Comparison of ENCODE assay signal across 7 mouse cellular contexts in genomic region chr17:24169317-24170065, GRCm38 (mm10). TPM values are rescaled to one million over a fixed set of nuclear protein-coding genes. Genes with fewer than 3 reads are reported as not detected.
A peak's percentile ranks its signal among the peaks of the same experiment; 100 is the strongest.
DNase-seq lines count a peak whose midpoint lies in the region; ATAC-seq and TF ChIP-seq lines count a peak whose summit lies in the region.

TSS of gene Atp6v0c (minus strand) at chr17:24169702.

- peaks cover 21% of the 10 kb centered on the region for H3K36me3 ChIP-seq in embryonic facial prominence, embryonic 12.5 days
- H3K36me3 ChIP-seq in kidney, adult 2 months (ENCODE audit: control insufficient read depth, insufficient read depth, low read length): no peaks in the 10 kb centered on the region
- peaks cover 30% of the 10 kb centered on the region for H3K36me3 ChIP-seq in limb, embryonic 12.5 days
- H3K36me3 ChIP-seq in midbrain, embryonic 15.5 days (replicated peaks): peaks cover 4% of the 10 kb centered on the region; the same call in 1 of the 2 replicates
- peaks cover 1% of the 10 kb centered on the region; the same call in 1 of the 2 replicates for H3K36me3 ChIP-seq in spleen, adult 2 months (ENCODE audit: control insufficient read depth, insufficient read depth, low read length)

- peak; percentile 95 for DNase-seq in adrenal gland, postnatal 25 days
- peak; percentile 95 to 97 for DNase-seq in heart, adult 18-20 months
- DNase-seq in kidney, adult 2 months: peak; percentile 98
- peak; percentile 92 to 93 for DNase-seq in spleen, adult 2 months (ENCODE audit: low read depth in 1 of 2, low spot score in 2 of 2)

- H3K4me2 ChIP-seq in embryonic facial prominence, embryonic 12.5 days (replicated peaks): peak within 1 kb of the TSS; percentile 83
- peak within 1 kb of the TSS; percentile 92 for H3K4me2 ChIP-seq in limb, embryonic 12.5 days
- peak within 1 kb of the TSS; percentile 70 for H3K4me2 ChIP-seq in midbrain, embryonic 15.5 days

- peak within 1 kb of the TSS; percentile 95 for H3K27ac ChIP-seq in embryonic facial prominence, embryonic 12.5 days
- H3K27ac ChIP-seq in kidney, adult 2 months (ENCODE audit: insufficient read depth, low read depth, low read length): peak within 1 kb of the TSS; percentile 100
- H3K27ac ChIP-seq in limb, embryonic 12.5 days: peak within 1 kb of the TSS; percentile 97
- peak within 1 kb of the TSS; percentile 100 for H3K27ac ChIP-seq in midbrain, embryonic 15.5 days
- peak within 1 kb of the TSS; percentile 98 for H3K27ac ChIP-seq in spleen, adult 2 months (ENCODE audit: insufficient read depth, low read length)

- no peaks in the 10 kb centered on the region for H3K27me3 ChIP-seq in embryonic facial prominence, embryonic 12.5 days
- no peaks in the 10 kb centered on the region for H3K27me3 ChIP-seq in kidney, adult 2 months (replicated peaks; ENCODE audit: control insufficient read depth, insufficient read depth, low read length)
- H3K27me3 ChIP-seq in limb, embryonic 12.5 days: no peaks in the 10 kb centered on the region
- H3K27me3 ChIP-seq in midbrain, embryonic 15.5 days (replicated peaks): no peaks in the 10 kb centered on the region
- no peaks in the 10 kb centered on the region for H3K27me3 ChIP-seq in spleen, adult 2 months (ENCODE audit: control insufficient read depth, insufficient read depth, low read length)

- peak within 1 kb of the TSS; percentile 91 for H3K4me3 ChIP-seq in embryonic facial prominence, embryonic 12.5 days
- H3K4me3 ChIP-seq in kidney, adult 2 months (ENCODE audit: insufficient read depth, low read depth, low read length): peak within 1 kb of the TSS; percentile 78
- peak within 1 kb of the TSS; percentile 88 for H3K4me3 ChIP-seq in limb, embryonic 12.5 days (replicated peaks)
- peak within 1 kb of the TSS; percentile 97 for H3K4me3 ChIP-seq in midbrain, embryonic 15.5 days
- peak within 1 kb of the TSS; percentile 80 for H3K4me3 ChIP-seq in spleen, adult 2 months (ENCODE audit: extremely low read depth, insufficient read depth, insufficient read length)

- TF ChIP-seq POLR2A in kidney, adult 2 months (IDR thresholded peaks at IDR 0.05; ENCODE audit: low read depth, low read length): peak; percentile 96
- peak; percentile 82 for TF ChIP-seq POLR2A in spleen, adult 2 months (IDR thresholded peaks at IDR 0.05; ENCODE audit: low read depth, low read length)

- no peak for TF ChIP-seq CTCF in kidney, adult 2 months (conservative IDR thresholded peaks at IDR 0.05; ENCODE audit: insufficient read depth, insufficient read length, low read depth, low read length)
- TF ChIP-seq CTCF in spleen, adult 2 months (IDR thresholded peaks at IDR 0.05; ENCODE audit: extremely low read depth, insufficient read depth, insufficient read length, insufficient replicate concordance): no peak

- ATAC-seq in embryonic facial prominence, embryonic 12.5 days (ENCODE audit: insufficient number of reproducible peaks, insufficient read depth, low FRiP score, low TSS enrichment): peak; percentile 82
- peak; percentile 85 for ATAC-seq in limb, embryonic 12.5 days (ENCODE audit: insufficient number of reproducible peaks, insufficient read depth, low FRiP score, low TSS enrichment, low read depth)
- peak; percentile 90 for ATAC-seq in midbrain, embryonic 15.5 days (replicated peaks)

- H3K4me1 ChIP-seq in embryonic facial prominence, embryonic 12.5 days: peaks cover 15% of the 10 kb centered on the region
- peaks cover 15% of the 10 kb centered on the region for H3K4me1 ChIP-seq in kidney, adult 2 months (ENCODE audit: control insufficient read depth, insufficient read depth, low read length)
- H3K4me1 ChIP-seq in limb, embryonic 12.5 days (replicated peaks): peaks cover 19% of the 10 kb centered on the region
- H3K4me1 ChIP-seq in midbrain, embryonic 15.5 days: peaks cover 33% of the 10 kb centered on the region
- H3K4me1 ChIP-seq in spleen, adult 2 months (ENCODE audit: control insufficient read depth, insufficient read depth, insufficient read length): peaks cover 6% of the 10 kb centered on the region; the same call in 1 of the 2 replicates

- under 1% methylated on average over 57 of the region's 58 CpGs for WGBS in embryonic facial prominence, embryonic 12.5 days
- WGBS in kidney, adult 2 months: under 1% methylated on average over 58 of the region's 58 CpGs
- under 1% methylated on average over 58 of the region's 58 CpGs for WGBS in limb, embryonic 12.5 days
- WGBS in midbrain, embryonic 15.5 days: under 1% methylated on average over 58 of the region's 58 CpGs
- under 1% methylated on average over 58 of the region's 58 CpGs for WGBS in spleen, adult 2 months

- H3K9me3 ChIP-seq in embryonic facial prominence, embryonic 12.5 days: no peaks in the 10 kb centered on the region
- H3K9me3 ChIP-seq in limb, embryonic 12.5 days: no peaks in the 10 kb centered on the region
- no peaks in the 10 kb centered on the region for H3K9me3 ChIP-seq in midbrain, embryonic 15.5 days

- peak within 1 kb of the TSS; percentile 86 for H3K9ac ChIP-seq in embryonic facial prominence, embryonic 12.5 days
- H3K9ac ChIP-seq in limb, embryonic 12.5 days (replicated peaks): peak within 1 kb of the TSS; percentile 85
- H3K9ac ChIP-seq in midbrain, embryonic 15.5 days: peak within 1 kb of the TSS; percentile 94

RNA-seq across cellular contexts. Expression of gene Atp6v0c, which starts in this region (rescaled TPM):
- 412 and 427 TPM in 2 replicates for total RNA-seq in adrenal gland, postnatal 25 days (2021)
- 445 and 455 TPM in 2 replicates for polyA plus RNA-seq in embryonic facial prominence, embryonic 12.5 days (2016; fragmentation: Nextera tagmentation; extraction: Ambion mirVana)
- total RNA-seq in heart, adult 18-20 months (2021): 100 to 1,000 TPM; 241 to 255 TPM
- polyA plus RNA-seq in kidney, adult 2 months (2012; rRNA removed): 2,489 and 2,561 TPM in 2 replicates
- polyA plus RNA-seq in limb, embryonic 12.5 days (2016; fragmentation: Nextera tagmentation; extraction: Ambion mirVana): 392 and 404 TPM in 2 replicates
- 1,357 and 1,392 TPM in 2 replicates for polyA plus RNA-seq in midbrain, embryonic 15.5 days (2015; fragmentation: Nextera tagmentation; extraction: Ambion mirVana)
- polyA plus RNA-seq in spleen, adult 2 months (2012; rRNA removed): 481 and 571 TPM in 2 replicates

Comparison
In these comparisons a context has a peak if more than half of its experiments do, and no peak if none do; other contexts are left out.
1. Peak in every context shown above with its lines: DNase-seq, ATAC-seq, H3K4me3 ChIP-seq and H3K27ac ChIP-seq.